Mouse (Mus musculus): ENCODE results near the gene Gm28308.

DNA sequence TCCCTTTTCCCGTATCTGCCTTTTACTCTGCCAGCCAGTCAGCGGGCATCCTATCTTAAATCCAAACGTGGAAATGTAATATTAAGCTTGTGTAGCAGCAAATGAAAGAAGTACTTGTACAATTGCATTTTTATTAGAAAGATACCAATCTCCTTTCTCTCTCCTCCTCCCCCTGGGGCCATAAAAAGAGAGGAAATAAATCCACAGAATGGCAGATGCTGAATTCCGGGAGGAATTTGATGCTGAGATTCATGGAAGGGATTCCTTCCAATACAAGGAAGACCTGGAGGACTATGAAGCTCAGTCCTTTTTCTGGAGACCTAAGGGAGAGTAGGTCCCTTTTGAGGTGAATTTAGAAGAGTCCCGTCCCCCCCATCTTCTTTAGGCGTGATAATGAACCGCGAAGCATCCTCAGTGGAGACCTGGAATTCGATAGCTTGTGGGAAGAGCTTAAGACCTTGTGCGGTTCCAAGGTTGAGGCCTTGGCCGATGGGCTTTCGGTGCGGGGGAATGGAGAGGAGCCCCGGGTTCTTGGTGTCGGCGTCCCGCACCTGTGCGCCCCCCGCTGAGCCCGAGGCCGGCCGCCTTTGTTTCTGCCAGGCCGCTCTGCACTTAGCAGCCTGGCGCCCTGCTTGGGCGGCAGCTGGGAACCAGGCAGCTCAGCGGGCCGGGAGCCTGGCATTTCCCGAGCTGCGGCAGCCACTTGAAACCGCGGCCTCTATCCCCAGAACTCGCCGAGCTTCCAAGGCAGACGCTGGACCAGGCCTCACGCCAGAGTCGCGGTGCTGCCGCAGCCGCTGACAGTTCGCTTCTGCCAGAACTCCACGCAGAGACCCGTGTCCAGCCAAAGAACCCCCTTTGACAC is 44.7 kb downstream of the Gm28308 start:
- TF ChIP-seq POLR2A (IDR thresholded peaks at IDR 0.05; ENCODE audit: low read depth, low read length) (no peak), CTCF (conservative IDR thresholded peaks at IDR 0.05; ENCODE audit: insufficient read depth, insufficient read length, low read depth, low read length) (no peak)

Data from kidney, adult 2 months (tissue).